Mouse (Mus musculus) CH12F3 (cell line): ENCODE measurements around the gene Mon2.

Source experiments
- in situ Hi-C: fragments of 300-500 bp; cut with MboI; formaldehyde crosslinking; loops from 2 replicates; pipeline ENCODE4 v1.14.3; 2020; ENCODE audit warnings: low sequenced_read_pairs

The Mon2 gene

DNA sequence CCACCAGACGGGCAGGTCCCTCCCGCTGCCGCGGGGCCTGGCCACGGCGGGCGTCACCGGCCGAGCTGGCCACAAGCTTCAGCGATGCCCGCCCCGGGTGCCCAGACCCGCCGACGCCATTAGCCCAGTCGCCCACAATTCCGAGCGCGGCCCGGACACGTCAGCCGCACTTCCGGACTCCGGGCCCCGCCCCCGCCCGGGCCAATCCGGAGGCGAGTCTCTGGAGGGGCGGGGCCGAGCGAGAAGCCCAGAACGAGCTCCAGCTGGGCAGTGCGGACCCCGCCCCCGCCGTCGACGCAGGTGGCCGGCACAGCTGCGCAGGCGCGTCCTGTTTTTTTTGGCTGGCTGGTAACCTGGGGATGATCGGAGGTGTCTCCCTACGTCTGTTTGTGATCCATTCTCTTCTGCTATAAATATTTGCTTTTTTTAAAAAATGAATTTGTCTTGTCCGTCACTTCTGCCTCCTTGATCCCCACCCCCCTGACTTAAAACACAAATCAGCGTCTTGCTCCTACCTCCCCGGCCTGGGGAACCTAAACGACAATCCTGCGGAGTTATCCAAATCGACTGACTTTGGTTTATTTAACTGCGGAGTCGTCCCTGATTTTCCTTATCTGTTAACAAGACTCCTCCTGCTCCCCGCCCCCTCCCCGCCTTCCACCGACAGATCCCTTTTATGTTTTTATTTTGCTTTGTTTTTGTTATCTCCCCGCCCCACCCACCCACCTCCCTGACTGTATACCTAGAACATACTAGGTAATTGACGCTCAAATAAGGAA is at the start of gene Mon2:
Gene Mon2, minus strand, starts transcription at position 261 of the 779 bp plus-strand sequence.
- in situ Hi-C loops: no loop called here

GRCm38 (mm10) chr10:123120666-123121392 is 44.5 kb upstream of the Mon2 start:
- in situ Hi-C loops: no loop called here

GRCm38 (mm10) chr10:123116861-123117260 is 40.6 kb upstream of the Mon2 start:
- in situ Hi-C loops: no loop called here

DNA sequence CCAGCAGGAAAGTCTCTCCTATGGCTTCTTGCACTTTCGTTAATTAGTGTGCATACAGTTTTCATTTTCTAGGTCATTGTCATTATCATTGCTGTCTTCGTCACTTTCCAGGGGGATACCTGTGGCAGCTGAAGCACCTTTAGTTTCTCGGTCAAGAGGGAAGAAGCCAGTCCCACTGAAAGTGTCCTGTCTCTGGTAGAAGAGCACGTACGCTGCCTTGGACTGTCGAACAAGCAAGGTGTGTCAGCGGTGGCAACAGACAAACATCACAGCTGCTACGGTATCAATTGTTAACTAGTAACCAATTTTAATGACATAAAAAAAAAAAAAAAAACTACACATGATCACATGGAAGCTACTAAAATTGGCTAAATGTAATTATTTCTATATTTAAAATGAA is 37.2 kb upstream of the Mon2 start:
- in situ Hi-C loops: no loop called here

DNA sequence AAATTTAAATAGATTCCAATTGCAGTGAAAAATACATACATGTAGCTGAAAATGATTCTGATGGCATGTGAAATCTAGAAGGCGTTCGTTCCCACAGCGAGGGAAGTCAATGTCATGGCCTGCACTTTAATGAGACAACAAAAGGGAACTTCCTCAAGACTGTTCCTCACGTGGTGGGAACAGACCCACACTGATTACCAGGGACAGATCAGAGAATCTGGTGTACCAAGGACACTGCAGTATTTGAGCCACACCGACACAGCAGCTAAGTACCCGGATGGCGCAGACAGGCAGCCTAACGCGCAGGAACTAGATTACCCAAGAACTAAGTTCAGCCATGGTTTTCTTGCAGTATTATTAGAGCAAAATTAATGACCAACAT is 36.5 kb upstream of the Mon2 start:
- in situ Hi-C loops: no loop called here

- in situ Hi-C loops: no loop called here
Observed at GRCm38 (mm10) chr10:123112056-123112786, 35.9 kb upstream of the Mon2 start.

DNA sequence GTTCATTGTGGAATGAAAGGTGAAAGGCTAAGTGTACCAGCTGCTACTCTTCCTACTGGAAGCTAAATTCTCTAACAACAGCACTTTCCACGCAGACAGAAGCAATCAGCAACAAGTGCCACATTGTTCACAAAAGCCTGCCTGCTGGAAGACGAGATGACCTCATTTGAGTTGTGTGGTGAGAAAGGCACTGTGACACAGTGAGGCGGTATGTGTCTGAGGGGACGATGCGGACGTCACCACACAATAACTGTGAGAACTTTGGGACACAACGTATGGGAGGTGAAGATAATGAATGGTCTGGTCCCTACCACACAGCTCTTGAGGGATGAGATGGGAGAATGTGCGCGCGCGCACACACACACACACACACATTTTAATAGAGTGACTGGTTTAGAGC is 34.2 kb upstream of the Mon2 start:
- in situ Hi-C loops: no loop called here

DNA sequence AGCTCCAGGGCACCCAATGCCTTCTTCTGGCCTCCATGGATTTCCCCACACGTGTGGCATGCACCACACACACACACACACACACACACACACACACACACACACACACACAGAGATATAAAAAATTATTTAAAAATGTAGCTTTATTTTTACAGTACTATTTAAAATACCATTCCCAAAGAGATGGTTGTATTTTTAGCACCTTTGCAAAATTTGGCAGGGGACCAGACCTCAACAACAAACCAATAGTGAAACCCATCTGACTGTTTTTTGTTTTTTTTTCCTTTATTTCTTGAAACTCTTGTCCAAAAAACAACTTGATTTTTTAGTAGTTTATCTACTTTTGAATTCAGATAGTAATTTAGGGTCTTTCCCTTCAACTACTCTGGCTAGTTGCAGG is 32.2 kb upstream of the Mon2 start:
- in situ Hi-C loops: no loop called here

DNA sequence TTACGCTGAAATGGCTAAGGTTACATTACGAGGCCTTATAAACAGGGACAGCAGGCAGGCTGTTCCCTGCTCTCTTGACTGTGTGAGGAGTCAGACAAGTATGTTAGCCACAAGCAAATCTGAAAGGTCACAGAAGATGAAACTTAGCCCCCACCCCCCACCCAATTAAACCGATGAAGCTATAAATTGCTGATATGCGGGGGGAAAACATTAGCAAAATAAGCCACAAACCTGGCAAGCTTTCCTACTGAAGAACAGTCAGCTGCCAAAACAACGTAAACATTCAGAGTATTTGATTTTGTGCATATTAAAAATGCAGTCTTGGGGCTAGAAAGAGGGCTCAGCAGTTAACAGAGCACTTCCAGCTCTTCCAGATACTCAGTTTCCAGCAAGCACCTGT is 31.8 kb upstream of the Mon2 start:
- in situ Hi-C loops: no loop called here

- in situ Hi-C loops: no loop called here
Observed at GRCm38 (mm10) chr10:123101303-123101702, 25.0 kb upstream of the Mon2 start.

DNA sequence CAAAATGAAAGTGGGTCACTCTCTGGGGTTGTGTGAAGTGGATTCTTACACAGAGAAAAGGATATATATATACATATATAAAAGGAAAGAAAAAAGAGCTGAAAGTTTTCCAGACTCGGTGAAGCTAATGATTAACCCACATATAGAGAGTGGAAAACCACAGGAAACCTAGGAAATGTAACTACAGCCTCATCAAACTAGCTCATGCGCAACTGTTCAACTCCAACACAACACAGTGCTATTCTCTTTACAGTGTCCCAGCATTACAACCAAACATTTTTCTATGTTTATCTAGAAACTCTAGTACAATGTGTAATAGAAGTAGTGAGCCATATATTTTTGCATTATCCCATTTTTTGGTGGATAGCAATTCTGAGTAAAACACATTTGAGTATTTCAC is 24.3 kb upstream of the Mon2 start:
- in situ Hi-C loops: no loop called here

- in situ Hi-C loops: no loop called here
Observed at GRCm38 (mm10) chr10:123094504-123094903, 18.2 kb upstream of the Mon2 start.

DNA sequence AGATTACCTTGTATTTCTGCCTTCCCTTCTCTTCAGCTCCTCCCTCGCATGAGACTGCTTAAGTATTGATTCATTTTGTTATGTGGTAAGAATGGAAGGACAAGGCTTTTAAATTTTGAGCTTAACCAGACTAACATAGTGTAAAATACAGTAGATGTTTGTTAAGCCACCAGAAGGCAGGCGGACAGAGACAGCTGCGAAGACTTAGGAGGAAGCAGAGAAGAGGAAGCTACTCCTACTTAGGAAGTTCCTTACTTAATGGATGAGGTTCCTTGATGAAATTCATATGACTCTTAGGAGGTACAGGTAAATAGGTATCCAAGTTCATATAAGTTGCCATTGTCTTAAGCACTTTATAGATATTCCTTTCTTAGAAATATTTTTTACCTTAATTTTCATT is 16.3 kb upstream of the Mon2 start:
- in situ Hi-C loops: no loop called here

DNA sequence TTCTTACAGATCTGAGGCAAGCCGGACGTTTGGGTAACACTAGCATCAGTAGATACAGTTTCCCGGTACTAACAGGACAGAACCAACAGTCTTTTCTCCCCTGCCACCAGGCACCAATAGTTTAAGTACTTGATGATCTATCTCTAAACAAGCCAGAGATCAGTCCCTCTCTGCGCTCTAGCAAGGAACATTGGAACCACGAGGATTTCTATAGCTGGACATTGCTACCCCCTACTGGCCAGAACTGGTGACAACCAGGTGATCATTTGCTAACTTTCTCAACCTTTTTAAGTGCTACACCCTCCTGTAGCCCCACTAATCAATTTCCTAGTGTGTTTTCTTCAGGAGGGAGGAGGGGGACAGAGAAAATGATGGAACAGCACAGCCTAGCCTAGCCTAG is 15.4 kb upstream of the Mon2 start:
- in situ Hi-C loops: no loop called here

DNA sequence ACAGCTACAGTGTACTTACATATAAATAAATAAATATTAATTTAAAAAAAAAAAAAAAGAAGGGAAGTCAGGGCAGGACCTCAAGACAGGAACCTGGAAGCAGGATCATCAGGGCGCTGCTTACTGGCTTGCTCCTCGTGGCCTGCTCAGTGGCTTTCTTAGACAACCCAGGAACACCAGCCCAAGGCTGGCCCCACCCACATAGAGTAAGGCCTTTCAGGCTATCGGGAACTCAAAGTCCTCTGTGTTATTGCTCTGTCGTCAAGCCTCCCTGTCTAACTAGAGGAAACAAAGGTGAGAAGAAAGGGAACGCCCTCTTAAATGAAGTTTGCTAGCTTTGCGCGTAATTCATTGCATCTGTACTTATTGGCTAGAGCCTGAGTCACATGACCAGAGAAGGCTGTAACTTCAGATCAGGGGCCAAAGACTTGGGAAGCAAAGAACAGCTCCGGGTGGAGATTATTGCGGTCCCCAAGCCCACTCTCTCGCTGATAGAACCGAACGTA is 13.2 kb upstream of the Mon2 start:
- in situ Hi-C loops: loop anchor here (10.0 kb wide), 1 partner anchor 285 kb away; no protein-coding TSS in a partner anchor

DNA sequence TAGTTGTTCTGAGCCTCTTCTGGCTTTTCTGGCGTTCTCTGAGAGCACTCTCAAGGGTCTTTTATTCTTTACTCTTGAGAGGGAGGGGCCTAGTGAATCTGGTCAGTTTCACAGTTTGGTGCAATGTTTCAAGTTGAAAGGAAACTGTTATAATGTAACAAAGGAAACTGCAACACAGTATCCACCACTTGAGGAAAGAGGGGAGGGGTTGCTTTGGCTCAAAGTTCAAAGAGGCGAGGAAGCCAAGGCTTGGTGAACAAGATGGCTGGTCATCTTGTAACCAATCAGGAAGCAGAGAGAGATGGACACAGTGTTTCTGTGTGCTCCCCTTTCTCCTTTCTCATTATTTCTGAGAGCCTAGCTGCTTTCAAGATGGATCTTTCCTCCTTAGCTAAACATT is 10.5 kb upstream of the Mon2 start:
- in situ Hi-C loops: loop anchor here (10.0 kb wide), 1 partner anchor 282 kb away; no protein-coding TSS in a partner anchor

- in situ Hi-C loops: loop anchor here (10.0 kb wide), 1 partner anchor 280 kb away; no protein-coding TSS in a partner anchor
Observed at GRCm38 (mm10) chr10:123084900-123085641, 8.8 kb upstream of the Mon2 start.

GRCm38 (mm10) chr10:123084307-123084706 is 8.0 kb upstream of the Mon2 start:
- in situ Hi-C loops: loop anchor here (10.0 kb wide), 1 partner anchor 280 kb away; no protein-coding TSS in a partner anchor

DNA sequence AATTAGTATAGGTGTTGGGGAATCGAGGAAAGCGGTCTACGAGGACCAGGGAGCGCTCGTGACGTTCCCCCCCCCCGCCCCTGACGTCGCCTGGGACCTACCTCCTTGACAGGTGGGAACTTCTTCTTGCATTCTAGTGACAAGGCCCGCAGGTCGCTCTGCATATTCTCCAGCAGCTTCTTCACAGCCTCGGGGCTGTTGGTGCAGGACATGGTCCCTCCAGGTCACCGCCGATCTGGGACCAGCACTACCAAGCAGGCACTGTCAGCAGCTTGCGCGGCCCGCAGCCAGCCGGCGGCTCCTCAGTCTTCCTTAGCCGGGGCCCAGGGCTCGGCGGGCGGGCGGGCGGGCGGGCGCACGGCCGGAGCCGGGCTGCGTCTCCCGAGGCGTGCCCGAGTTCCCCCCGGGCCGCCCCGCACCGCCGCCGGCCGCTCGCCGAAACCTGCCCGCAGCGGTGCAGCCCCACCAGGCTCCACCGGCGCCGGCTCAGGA is 508 bp downstream of the Mon2 start:
- in situ Hi-C loops: no loop called here

GRCm38 (mm10) chr10:123071997-123072396 is 4.3 kb downstream of the Mon2 start:
- in situ Hi-C loops: no loop called here
